Mouse (Mus musculus): ENCODE data around the gene Serpini1. TPM values are rescaled to one million over a fixed set of nuclear protein-coding genes. Genes with fewer than 3 reads are reported as not detected.

Gene Serpini1
- polyA plus RNA-seq, 1 experiment from 2014 or later = 139 TPM

DNA sequence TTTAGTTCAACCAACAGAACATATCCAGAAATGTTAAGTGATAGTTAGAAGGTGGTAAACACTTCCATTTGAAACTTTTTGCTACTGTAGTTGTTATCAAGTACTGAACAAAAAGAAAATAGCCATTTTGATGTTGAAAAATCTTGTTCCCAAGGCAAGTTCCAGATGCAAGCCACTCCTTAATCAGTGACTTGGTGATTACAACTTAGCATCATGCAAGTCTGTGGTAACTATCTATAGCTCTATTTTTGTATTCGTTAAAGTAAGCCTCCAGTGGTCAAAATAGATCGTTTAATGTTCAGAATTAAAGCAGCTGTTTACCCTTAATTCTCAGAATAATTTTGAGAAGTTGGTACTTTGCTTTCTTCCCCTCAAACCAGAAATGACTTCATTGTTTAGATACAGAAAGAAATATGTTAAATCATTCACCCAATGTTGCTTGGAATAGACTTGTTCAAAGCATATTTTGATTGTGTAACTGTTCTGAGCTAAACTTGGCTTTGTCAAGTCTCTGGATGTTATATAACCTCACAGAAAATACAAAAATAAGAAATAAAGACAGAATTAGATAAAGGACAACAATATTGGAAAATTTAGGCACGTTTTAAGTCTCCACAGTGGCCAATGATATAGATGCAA lies 130.0 kb downstream of the Serpini1 start:
- 88% methylated on average over 3 of the region's 3 CpGs for WGBS
- H3K27ac ChIP-seq (replicated peaks; ENCODE audit: low read depth, low read length) = no peak overlapping the region
- H3K4me2 ChIP-seq (ENCODE audit: low read length) = no peak overlapping the region
- no peaks in the 10 kb centered on the region for H3K9me3 ChIP-seq (ENCODE audit: control insufficient read depth, low read length)
- H3K36me3 ChIP-seq (ENCODE audit: control insufficient read depth, insufficient read depth, low read length) = no peaks in the 10 kb centered on the region
- DNase-seq (no peak), ATAC-seq (ENCODE audit: low FRiP score, low TSS enrichment) (no peak)
- no peak overlapping the region for H3K9ac ChIP-seq (replicated peaks; ENCODE audit: low read length)
- no peaks in the 10 kb centered on the region for H3K27me3 ChIP-seq (ENCODE audit: control insufficient read depth, insufficient read depth, low read length)
- H3K4me3 ChIP-seq (replicated peaks; ENCODE audit: low read depth, low read length) = no peak overlapping the region
- no peaks in the 10 kb centered on the region for H3K4me1 ChIP-seq (ENCODE audit: control insufficient read depth, insufficient read depth, low read length)

DNA sequence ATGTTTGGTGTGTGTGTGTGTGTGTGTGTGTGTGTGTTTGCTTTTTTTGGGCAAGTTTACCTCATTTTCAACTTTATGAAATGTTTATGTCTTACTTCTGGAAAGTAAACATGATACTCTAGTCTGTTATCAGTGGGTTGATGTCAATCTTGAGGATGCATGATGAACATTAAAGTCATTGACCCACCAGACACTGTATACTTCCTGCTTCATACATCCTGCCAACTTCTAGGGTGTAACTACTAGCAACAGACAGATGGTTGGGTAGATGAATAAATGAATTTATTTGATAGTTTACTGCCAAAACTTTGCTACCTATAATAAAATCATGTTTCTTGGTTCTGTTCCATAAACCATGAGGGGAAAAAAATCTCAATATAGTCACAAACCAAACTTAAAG lies 133.0 kb downstream of the Serpini1 start:
- Histone ChIP-seq H3K4me3 (replicated peaks; ENCODE audit: low read depth, low read length) (no peak overlapping the region), H3K9me3 (ENCODE audit: control insufficient read depth, low read length) (no peaks in the 10 kb centered on the region), H3K27me3 (ENCODE audit: control insufficient read depth, insufficient read depth, low read length) (no peaks in the 10 kb centered on the region), H3K4me2 (ENCODE audit: low read length) (no peak overlapping the region), H3K9ac (replicated peaks; ENCODE audit: low read length) (no peak overlapping the region), H3K27ac (replicated peaks; ENCODE audit: low read depth, low read length) (no peak overlapping the region), H3K36me3 (ENCODE audit: control insufficient read depth, insufficient read depth, low read length) (no peaks in the 10 kb centered on the region), H3K4me1 (ENCODE audit: control insufficient read depth, insufficient read depth, low read length) (no peaks in the 10 kb centered on the region)
- DNase-seq = no peak
- ATAC-seq (ENCODE audit: low FRiP score, low TSS enrichment) = no peak

DNA sequence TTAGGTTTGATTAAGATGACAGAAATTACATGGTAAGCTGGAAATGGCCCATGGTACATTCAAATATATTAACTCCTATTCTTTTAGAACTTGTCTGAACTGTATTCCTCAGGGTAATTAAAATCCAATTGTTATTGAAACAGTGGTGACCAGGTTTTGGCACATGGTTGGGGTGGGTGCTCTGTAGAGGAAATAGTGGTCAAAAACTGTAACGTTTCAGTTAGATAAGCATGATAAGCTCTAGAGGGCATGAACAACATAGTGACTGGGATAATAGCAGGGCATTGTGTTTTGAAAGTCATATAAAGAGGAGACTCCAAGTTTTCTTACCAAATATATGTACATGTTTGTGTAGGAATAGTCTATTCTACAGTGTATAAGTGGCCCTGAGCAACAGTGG lies 134.7 kb downstream of the Serpini1 start:
- no peaks in the 10 kb centered on the region for H3K4me1 ChIP-seq (ENCODE audit: control insufficient read depth, insufficient read depth, low read length)
- H3K4me2 ChIP-seq (ENCODE audit: low read length) = no peak overlapping the region
- DNase-seq (no peak), ATAC-seq (ENCODE audit: low FRiP score, low TSS enrichment) (no peak)
- no peaks in the 10 kb centered on the region for H3K27me3 ChIP-seq (ENCODE audit: control insufficient read depth, insufficient read depth, low read length)
- no peaks in the 10 kb centered on the region for H3K9me3 ChIP-seq (ENCODE audit: control insufficient read depth, low read length)
- no peaks in the 10 kb centered on the region for H3K36me3 ChIP-seq (ENCODE audit: control insufficient read depth, insufficient read depth, low read length)
- no peak overlapping the region for H3K4me3 ChIP-seq (replicated peaks; ENCODE audit: low read depth, low read length)
- no peak overlapping the region for H3K9ac ChIP-seq (replicated peaks; ENCODE audit: low read length)
- no peak overlapping the region for H3K27ac ChIP-seq (replicated peaks; ENCODE audit: low read depth, low read length)
- 82% methylated on average over 1 of the region's 1 CpGs for WGBS

Other genes starting within 250 kb of the Serpini1 start
- 0.16 and 0.53 TPM in 2 replicates for gene Wdr49, start 75.4 kb upstream of the Serpini1 start, polyA plus RNA-seq (2014; fragmentation: Nextera tagmentation; extraction: Ambion mirVana)
- gene Pdcd10, start 691 bp upstream of the Serpini1 start, polyA plus RNA-seq (2014; fragmentation: Nextera tagmentation; extraction: Ambion mirVana) = 91.4 and 96.0 TPM in 2 replicates
- gene Gm29133, start 190.7 kb downstream of the Serpini1 start, polyA plus RNA-seq (2014; fragmentation: Nextera tagmentation; extraction: Ambion mirVana) = not detected in 2 replicates